Mouse (Mus musculus): ENCODE results near the gene Prkcb. TPM values are rescaled to one million over a fixed set of nuclear protein-coding genes. Genes with fewer than 3 reads are reported as not detected.

Prkcb gene
- polyA plus RNA-seq, 1 experiment from 2014 or later = 148 TPM

DNA sequence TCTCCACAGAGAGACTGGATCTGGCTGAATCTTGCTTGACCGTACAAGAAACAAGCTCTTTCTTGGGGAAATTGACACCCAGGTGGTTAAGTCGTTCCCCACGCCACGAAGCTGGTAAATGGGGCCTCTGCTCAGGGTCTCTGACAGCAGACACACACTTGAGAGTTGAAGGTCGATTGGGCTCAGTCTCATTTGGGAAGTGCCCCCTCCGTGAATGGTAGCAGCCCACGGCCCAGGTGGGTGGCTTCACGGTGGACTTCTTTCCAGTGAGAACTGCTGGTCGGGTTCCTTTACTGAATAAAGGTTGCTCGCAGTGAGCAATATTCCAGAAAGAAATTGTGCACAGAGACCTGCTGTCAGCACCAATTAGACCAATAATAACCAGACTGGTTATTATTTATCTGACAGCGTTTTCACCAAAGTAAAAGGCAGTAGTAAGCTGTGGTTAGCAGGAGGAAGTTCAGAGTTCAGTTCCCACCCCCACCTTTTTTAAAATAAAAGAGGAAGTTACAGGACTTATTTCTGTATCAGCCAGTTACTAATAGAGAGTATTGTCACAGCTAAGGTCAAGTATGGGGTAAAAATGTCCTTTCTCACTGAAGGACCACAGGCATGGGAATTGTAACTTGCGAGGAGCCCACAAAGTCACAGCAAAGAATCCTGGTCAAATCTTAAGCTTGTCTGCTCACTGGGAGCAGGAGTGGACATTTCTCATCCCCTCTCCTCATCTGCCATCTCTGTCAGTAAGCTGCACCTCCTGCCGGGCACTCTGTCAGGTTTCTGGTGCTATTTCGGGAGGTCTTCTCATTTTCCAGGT, 21.6 kb downstream of the Prkcb start:
- H3K4me3 ChIP-seq (ENCODE audit: low read depth, low read length) = no peak overlapping the region
- no peaks in the 10 kb centered on the region for H3K36me3 ChIP-seq (ENCODE audit: control insufficient read depth, insufficient read depth, low read length)
- H3K4me1 ChIP-seq (ENCODE audit: control insufficient read depth, insufficient read depth, low read length) = peaks cover 5% of the 10 kb centered on the region; the same call in 1 of the 2 replicates
- H3K27ac ChIP-seq (ENCODE audit: low read length) = no peak overlapping the region
- H3K27me3 ChIP-seq (ENCODE audit: control insufficient read depth, insufficient read depth, low read depth, low read length) = no peaks in the 10 kb centered on the region
- WGBS = 79% methylated on average over 14 of the region's 14 CpGs
- ATAC-seq = no peak
- no peak overlapping the region for H3K9ac ChIP-seq (ENCODE audit: low read depth, low read length)
- H3K9me3 ChIP-seq (replicated peaks; ENCODE audit: control insufficient read depth, low read length, poor library complexity, severe bottlenecking) = no peaks in the 10 kb centered on the region
- no peak overlapping the region for H3K4me2 ChIP-seq (ENCODE audit: low read length)

GRCm38 (mm10) chr7:122310726-122311018, 22.1 kb downstream of the Prkcb start:
- H3K27me3 ChIP-seq (ENCODE audit: control insufficient read depth, insufficient read depth, low read depth, low read length) = no peaks in the 10 kb centered on the region
- 91% methylated on average over 7 of the region's 7 CpGs for WGBS
- H3K4me2 ChIP-seq (ENCODE audit: low read length) = no peak overlapping the region
- no peaks in the 10 kb centered on the region for H3K36me3 ChIP-seq (ENCODE audit: control insufficient read depth, insufficient read depth, low read length)
- H3K4me3 ChIP-seq (ENCODE audit: low read depth, low read length) = no peak overlapping the region
- H3K4me1 ChIP-seq (ENCODE audit: control insufficient read depth, insufficient read depth, low read length) = peaks cover 5% of the 10 kb centered on the region; the same call in 1 of the 2 replicates
- no peaks in the 10 kb centered on the region for H3K9me3 ChIP-seq (replicated peaks; ENCODE audit: control insufficient read depth, low read length, poor library complexity, severe bottlenecking)
- no peak overlapping the region for H3K9ac ChIP-seq (ENCODE audit: low read depth, low read length)
- ATAC-seq = no peak
- no peak overlapping the region for H3K27ac ChIP-seq (ENCODE audit: low read length)

GRCm38 (mm10) chr7:122313690-122314477, 25.3 kb downstream of the Prkcb start:
- Histone ChIP-seq H3K27ac (ENCODE audit: low read length) (no peak overlapping the region), H3K4me1 (ENCODE audit: control insufficient read depth, insufficient read depth, low read length) (peaks cover 5% of the 10 kb centered on the region; the same call in 1 of the 2 replicates), H3K9me3 (replicated peaks; ENCODE audit: control insufficient read depth, low read length, poor library complexity, severe bottlenecking) (no peaks in the 10 kb centered on the region), H3K4me2 (ENCODE audit: low read length) (no peak overlapping the region), H3K4me3 (ENCODE audit: low read depth, low read length) (no peak overlapping the region), H3K27me3 (ENCODE audit: control insufficient read depth, insufficient read depth, low read depth, low read length) (no peaks in the 10 kb centered on the region), H3K9ac (ENCODE audit: low read depth, low read length) (no peak overlapping the region), H3K36me3 (ENCODE audit: control insufficient read depth, insufficient read depth, low read length) (no peaks in the 10 kb centered on the region)
- WGBS = 93% methylated on average over 12 of the region's 12 CpGs
- ATAC-seq = no peak

- H3K4me3 ChIP-seq (ENCODE audit: low read depth, low read length) = no peak overlapping the region
- no peak overlapping the region for H3K9ac ChIP-seq (ENCODE audit: low read depth, low read length)
- H3K36me3 ChIP-seq (ENCODE audit: control insufficient read depth, insufficient read depth, low read length) = no peaks in the 10 kb centered on the region
- WGBS = 90% methylated on average over 8 of the region's 8 CpGs
- no peak overlapping the region for H3K27ac ChIP-seq (ENCODE audit: low read length)
- ATAC-seq = no peak
- H3K4me2 ChIP-seq (ENCODE audit: low read length) = no peak overlapping the region
- no peaks in the 10 kb centered on the region for H3K27me3 ChIP-seq (ENCODE audit: control insufficient read depth, insufficient read depth, low read depth, low read length)
- peaks cover 5% of the 10 kb centered on the region; the same call in 1 of the 2 replicates for H3K4me1 ChIP-seq (ENCODE audit: control insufficient read depth, insufficient read depth, low read length)
- no peaks in the 10 kb centered on the region for H3K9me3 ChIP-seq (replicated peaks; ENCODE audit: control insufficient read depth, low read length, poor library complexity, severe bottlenecking)
These were observed 27.3 kb downstream of the Prkcb start for GRCm38 (mm10) chr7:122315720-122316331.

DNA sequence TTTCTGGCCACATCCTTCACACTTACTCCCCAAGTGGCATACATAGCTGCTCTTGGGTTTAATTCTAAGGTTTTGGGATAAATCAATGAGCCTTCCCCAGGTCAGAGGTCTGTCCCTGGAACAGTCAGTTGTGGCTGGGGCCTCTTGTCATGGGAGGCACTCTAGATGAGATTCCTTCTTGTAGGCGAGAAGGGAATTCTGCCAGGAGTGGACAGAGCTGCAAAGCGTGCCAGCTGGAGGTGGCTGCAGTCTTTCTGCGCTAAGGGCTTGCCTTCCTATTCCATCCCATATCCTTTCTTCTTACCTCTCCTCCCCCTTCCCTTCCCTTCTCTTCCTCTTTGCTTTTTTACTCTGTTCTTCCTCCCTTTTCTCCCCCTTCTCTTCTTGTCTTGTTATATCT, 28.1 kb downstream of the Prkcb start:
- 80% methylated on average over 3 of the region's 3 CpGs for WGBS
- no peaks in the 10 kb centered on the region for H3K36me3 ChIP-seq (ENCODE audit: control insufficient read depth, insufficient read depth, low read length)
- no peak overlapping the region for H3K4me3 ChIP-seq (ENCODE audit: low read depth, low read length)
- no peaks in the 10 kb centered on the region for H3K9me3 ChIP-seq (replicated peaks; ENCODE audit: control insufficient read depth, low read length, poor library complexity, severe bottlenecking)
- H3K27ac ChIP-seq (ENCODE audit: low read length) = no peak overlapping the region
- no peak overlapping the region for H3K4me2 ChIP-seq (ENCODE audit: low read length)
- ATAC-seq = no peak
- no peak overlapping the region for H3K9ac ChIP-seq (ENCODE audit: low read depth, low read length)
- H3K4me1 ChIP-seq (ENCODE audit: control insufficient read depth, insufficient read depth, low read length) = peaks cover 5% of the 10 kb centered on the region; the same call in 1 of the 2 replicates
- no peaks in the 10 kb centered on the region for H3K27me3 ChIP-seq (ENCODE audit: control insufficient read depth, insufficient read depth, low read depth, low read length)

- H3K9me3 ChIP-seq (replicated peaks; ENCODE audit: control insufficient read depth, low read length, poor library complexity, severe bottlenecking) = no peaks in the 10 kb centered on the region
- H3K4me2 ChIP-seq (ENCODE audit: low read length) = no peak overlapping the region
- ATAC-seq = no peak
- H3K27me3 ChIP-seq (ENCODE audit: control insufficient read depth, insufficient read depth, low read depth, low read length) = no peaks in the 10 kb centered on the region
- H3K36me3 ChIP-seq (ENCODE audit: control insufficient read depth, insufficient read depth, low read length) = no peaks in the 10 kb centered on the region
- no peak overlapping the region for H3K9ac ChIP-seq (ENCODE audit: low read depth, low read length)
- H3K4me3 ChIP-seq (ENCODE audit: low read depth, low read length) = no peak overlapping the region
- H3K27ac ChIP-seq (ENCODE audit: low read length) = no peak overlapping the region
- peaks cover 3% of the 10 kb centered on the region; the same call in 1 of the 2 replicates for H3K4me1 ChIP-seq (ENCODE audit: control insufficient read depth, insufficient read depth, low read length)
These were observed 28.9 kb downstream of the Prkcb start for GRCm38 (mm10) chr7:122317485-122317884.

- H3K4me1 ChIP-seq (ENCODE audit: control insufficient read depth, insufficient read depth, low read length) = no peaks in the 10 kb centered on the region
- no peak for ATAC-seq
- H3K27me3 ChIP-seq (ENCODE audit: control insufficient read depth, insufficient read depth, low read depth, low read length) = no peaks in the 10 kb centered on the region
- H3K9me3 ChIP-seq (replicated peaks; ENCODE audit: control insufficient read depth, low read length, poor library complexity, severe bottlenecking) = no peaks in the 10 kb centered on the region
- no peak overlapping the region for H3K4me2 ChIP-seq (ENCODE audit: low read length)
- no peak overlapping the region for H3K4me3 ChIP-seq (ENCODE audit: low read depth, low read length)
- H3K27ac ChIP-seq (ENCODE audit: low read length) = no peak overlapping the region
- WGBS = 83% methylated on average over 9 of the region's 9 CpGs
- H3K36me3 ChIP-seq (ENCODE audit: control insufficient read depth, insufficient read depth, low read length) = no peaks in the 10 kb centered on the region
- H3K9ac ChIP-seq (ENCODE audit: low read depth, low read length) = no peak overlapping the region
These were observed 31.0 kb downstream of the Prkcb start for GRCm38 (mm10) chr7:122319566-122319965.

- Histone ChIP-seq H3K9ac (ENCODE audit: low read depth, low read length) (no peak overlapping the region), H3K4me1 (ENCODE audit: control insufficient read depth, insufficient read depth, low read length) (no peaks in the 10 kb centered on the region), H3K9me3 (replicated peaks; ENCODE audit: control insufficient read depth, low read length, poor library complexity, severe bottlenecking) (no peaks in the 10 kb centered on the region), H3K4me3 (ENCODE audit: low read depth, low read length) (no peak overlapping the region), H3K36me3 (ENCODE audit: control insufficient read depth, insufficient read depth, low read length) (no peaks in the 10 kb centered on the region), H3K27ac (ENCODE audit: low read length) (no peak overlapping the region), H3K27me3 (ENCODE audit: control insufficient read depth, insufficient read depth, low read depth, low read length) (no peaks in the 10 kb centered on the region), H3K4me2 (ENCODE audit: low read length) (no peak overlapping the region)
- no peak for ATAC-seq
- 80% methylated on average over 7 of the region's 7 CpGs for WGBS
These were observed 32.4 kb downstream of the Prkcb start for GRCm38 (mm10) chr7:122320843-122321544.

All from midbrain, embryonic 16.5 days (tissue).